Mouse (Mus musculus) embryonic facial prominence, embryonic 10.5 days (tissue): ENCODE data around the gene Chrnb4. TPM values are rescaled to one million over a fixed set of nuclear protein-coding genes. Genes with fewer than 3 reads are reported as not detected.

Source experiments
- DNase-seq: peaks from one replicate; pipeline ENCODE4 v3.0.0-alpha.2; 2017; ENCODE audit warnings: low spot score
- H3K27ac ChIP-seq: fragments of 300-500 bp; sonication (generic); replicated peaks from 2 replicates; pipeline ENCODE4 v1.5.1; 2016; ENCODE audit warnings: mild to moderate bottlenecking
- H3K27me3 ChIP-seq: fragments of 300-500 bp; sonication (generic); replicated peaks from 2 replicates; pipeline ENCODE4 v1.6.1; 2016; ENCODE audit warnings: low read depth, mild to moderate bottlenecking; ENCODE audit not compliant: poor library complexity, severe bottlenecking
- H3K36me3 ChIP-seq: fragments of 300-500 bp; sonication (generic); replicated peaks from 2 replicates; pipeline ENCODE4 v1.6.1; 2016; ENCODE audit warnings: mild to moderate bottlenecking, moderate library complexity
- H3K4me1 ChIP-seq: fragments of 300-500 bp; sonication (generic); 2 replicates; pipeline ENCODE4 v1.6.1; 2016
- H3K4me3 ChIP-seq: fragments of 300-500 bp; sonication (generic); 2 replicates; pipeline ENCODE4 v1.5.1; 2016; ENCODE audit warnings: mild to moderate bottlenecking, moderate library complexity
- H3K9me3 ChIP-seq: fragments of 300-500 bp; sonication (generic); 2 replicates; pipeline ENCODE4 v1.6.1; 2016; ENCODE audit warnings: mild to moderate bottlenecking
- WGBS: fragments of 180-500 bp; shearing (Covaris S2); methylation state at CpG from one replicate; pipeline ENCODE4 v1.1.7; 2016; 5-methylcytosine and 5-hydroxymethylcytosine counted together
- polyA plus RNA-seq: library from polyadenylated mRNA; unstranded; fragments of >200 nt; fragmentation: Nextera tagmentation; extraction: Ambion mirVana; gene quantifications from 2 replicates; pipeline ENCODE4 v1.2.1, GENCODE M21; 2016

Chrnb4 gene
- 1.3 and 1.9 TPM in 2 replicates for polyA plus RNA-seq

- H3K4me1 ChIP-seq = peaks cover 32% of the 10 kb centered on the region
- H3K9me3 ChIP-seq = no peaks in the 10 kb centered on the region
- H3K36me3 ChIP-seq = no peaks in the 10 kb centered on the region
- H3K4me3 ChIP-seq = peak within 1 kb of the TSS; percentile 70
- peak; percentile 58 for DNase-seq
- H3K27ac ChIP-seq = peak within 1 kb of the TSS; percentile 8; the same call in 1 of the 2 replicates
- under 1% methylated on average over 23 of the region's 23 CpGs for WGBS
- peaks cover 34% of the 10 kb centered on the region for H3K27me3 ChIP-seq
Measured at GRCm38 (mm10) chr9:55048211-55048880, at the start of gene Chrnb4. Chrnb4 (minus strand) TSS chr9:55048779.

GRCm38 (mm10) chr9:55096870-55097269 lies 48.3 kb upstream of the Chrnb4 start:
- Histone ChIP-seq H3K27me3 (no peaks in the 10 kb centered on the region), H3K9me3 (no peaks in the 10 kb centered on the region), H3K27ac (no peak overlapping the region), H3K36me3 (no peaks in the 10 kb centered on the region), H3K4me1 (peaks cover 12% of the 10 kb centered on the region; the same call in 1 of the 2 replicates), H3K4me3 (no peak overlapping the region)
- DNase-seq = no peak
- 91% methylated on average over 4 of the region's 4 CpGs for WGBS

DNA sequence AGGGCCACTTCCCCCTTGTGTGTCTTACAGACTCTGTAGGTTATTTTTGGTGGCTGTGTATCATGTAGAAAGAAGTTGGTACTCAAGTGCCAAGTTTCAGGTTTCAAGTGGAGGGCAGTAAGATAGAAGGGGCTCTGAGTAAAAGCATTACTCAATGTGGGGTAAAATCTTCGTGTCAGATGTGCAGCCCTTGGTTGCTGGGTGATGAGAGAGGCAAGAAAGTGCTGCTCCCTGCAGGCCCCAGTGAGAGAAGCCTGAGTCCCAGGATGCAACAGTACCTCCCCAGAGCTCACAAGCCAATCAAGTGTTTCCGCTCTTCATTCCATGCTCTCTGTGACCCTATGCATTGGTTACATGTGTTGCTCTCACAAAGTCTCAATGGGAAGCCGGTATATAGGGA lies 47.5 kb upstream of the Chrnb4 start:
- no peak for DNase-seq
- Histone ChIP-seq H3K9me3 (no peaks in the 10 kb centered on the region), H3K4me3 (no peak overlapping the region), H3K27me3 (no peaks in the 10 kb centered on the region), H3K27ac (no peak overlapping the region), H3K36me3 (no peaks in the 10 kb centered on the region), H3K4me1 (peaks cover 12% of the 10 kb centered on the region)
- 59% methylated on average over 3 of the region's 3 CpGs for WGBS

- WGBS = 29% methylated on average over 5 of the region's 5 CpGs
- Histone ChIP-seq H3K27me3 (no peaks in the 10 kb centered on the region), H3K4me3 (no peak overlapping the region), H3K9me3 (no peaks in the 10 kb centered on the region), H3K27ac (no peak overlapping the region), H3K4me1 (peaks cover 22% of the 10 kb centered on the region), H3K36me3 (no peaks in the 10 kb centered on the region)
- DNase-seq = peak; percentile 60
Measured at GRCm38 (mm10) chr9:55090141-55090540, 41.6 kb upstream of the Chrnb4 start.

GRCm38 (mm10) chr9:55089226-55089625 lies 40.6 kb upstream of the Chrnb4 start:
- H3K27ac ChIP-seq = no peak overlapping the region

GRCm38 (mm10) chr9:55083154-55083913 lies 34.8 kb upstream of the Chrnb4 start:
- H3K27me3 ChIP-seq = 0 out of 2 replicates have a peak, but pooled peaks cover 7% of the 10 kb centered on the region
- H3K4me3 ChIP-seq = no peak overlapping the region
- 18% methylated on average over 7 of the region's 7 CpGs for WGBS
- H3K4me1 ChIP-seq = peaks cover 32% of the 10 kb centered on the region
- no peaks in the 10 kb centered on the region for H3K36me3 ChIP-seq
- DNase-seq = peak; percentile 32
- no peaks in the 10 kb centered on the region for H3K9me3 ChIP-seq
- H3K27ac ChIP-seq = no peak overlapping the region; the same call in 1 of the 2 replicates

More at GRCm38 (mm10) chr9:55089226-55089625, 40.6 kb upstream of the Chrnb4 start:
- Histone ChIP-seq H3K4me1 (peaks cover 22% of the 10 kb centered on the region), H3K9me3 (no peaks in the 10 kb centered on the region), H3K4me3 (no peak overlapping the region), H3K27me3 (no peaks in the 10 kb centered on the region), H3K36me3 (no peaks in the 10 kb centered on the region)
- WGBS = 80% methylated on average over 2 of the region's 2 CpGs
- DNase-seq = no peak

GRCm38 (mm10) chr9:55067965-55068265 lies 19.3 kb upstream of the Chrnb4 start:
- DNase-seq = no peak
- Histone ChIP-seq H3K27ac (peak overlapping the region; percentile 52; the same call in 1 of the 2 replicates), H3K36me3 (no peaks in the 10 kb centered on the region), H3K4me3 (0 out of 2 replicates have a peak overlapping the region, but pooled peaks have one; percentile 2), H3K4me1 (peaks cover 38% of the 10 kb centered on the region), H3K27me3 (peaks cover 12% of the 10 kb centered on the region; the same call in 1 of the 2 replicates), H3K9me3 (no peaks in the 10 kb centered on the region)
- WGBS = 30% methylated on average over 5 of the region's 5 CpGs

DNA sequence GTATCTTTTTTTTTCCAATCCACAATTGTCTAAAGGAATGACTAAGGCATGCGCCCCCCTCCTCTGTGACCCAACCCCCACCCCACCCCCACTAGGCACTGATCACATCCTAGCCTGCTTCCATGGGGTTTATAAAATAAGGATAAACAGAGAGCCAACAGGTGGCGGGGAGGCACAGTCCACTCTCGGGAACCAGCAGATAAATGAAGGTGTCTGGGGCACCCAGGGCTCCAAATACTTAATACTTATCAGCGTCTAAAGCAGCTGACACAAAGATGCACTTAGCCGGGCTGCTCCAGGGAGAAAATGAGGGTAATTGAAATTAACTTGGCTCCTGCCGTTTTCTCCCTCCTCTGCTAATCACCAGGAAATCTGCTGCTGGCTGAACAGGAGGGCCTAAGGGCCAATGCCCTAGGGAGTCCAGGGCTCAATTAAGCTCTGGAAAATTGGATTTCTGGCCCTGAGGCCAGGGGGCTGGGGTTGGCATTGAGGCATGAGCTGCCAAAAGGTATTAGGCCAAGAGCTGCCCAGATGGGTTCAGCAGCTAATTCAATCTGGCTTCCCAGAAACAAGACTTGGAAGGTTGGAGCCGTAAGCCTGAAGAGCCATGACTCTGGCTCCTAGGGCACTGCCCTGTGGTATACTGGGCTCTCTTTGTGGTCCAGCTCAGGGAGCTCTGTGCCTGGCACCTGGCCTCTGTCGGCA lies 18.8 kb upstream of the Chrnb4 start:
- H3K36me3 ChIP-seq = no peaks in the 10 kb centered on the region
- DNase-seq = peak; percentile 83
- H3K27ac ChIP-seq = peak overlapping the region; percentile 52
- peaks cover 38% of the 10 kb centered on the region for H3K4me1 ChIP-seq
- 17% methylated on average over 8 of the region's 8 CpGs for WGBS
- no peaks in the 10 kb centered on the region for H3K9me3 ChIP-seq
- 0 out of 2 replicates have a peak overlapping the region, but pooled peaks have one; percentile 2 for H3K4me3 ChIP-seq
- peaks cover 12% of the 10 kb centered on the region; the same call in 1 of the 2 replicates for H3K27me3 ChIP-seq

DNA sequence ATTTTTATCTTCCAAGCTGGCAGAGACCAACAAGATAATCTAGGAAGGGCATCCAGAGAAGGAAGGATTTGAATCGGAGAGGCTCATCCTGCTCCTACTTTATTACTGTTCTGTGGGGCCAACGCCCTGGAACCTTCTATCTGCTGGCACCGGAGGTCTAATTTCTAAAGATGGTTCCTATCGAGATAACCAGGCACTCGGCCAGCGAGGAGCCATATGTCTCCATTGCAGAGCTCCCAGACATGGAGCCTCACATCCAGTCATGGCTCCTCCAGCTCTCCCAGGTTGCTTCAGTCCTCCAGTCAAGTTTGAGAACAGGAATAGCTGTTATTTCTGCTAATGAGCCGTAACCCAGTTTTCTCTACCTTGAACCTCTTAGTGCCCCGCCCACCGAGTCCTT lies 16.7 kb upstream of the Chrnb4 start:
- WGBS = 89% methylated on average over 9 of the region's 9 CpGs

DNA sequence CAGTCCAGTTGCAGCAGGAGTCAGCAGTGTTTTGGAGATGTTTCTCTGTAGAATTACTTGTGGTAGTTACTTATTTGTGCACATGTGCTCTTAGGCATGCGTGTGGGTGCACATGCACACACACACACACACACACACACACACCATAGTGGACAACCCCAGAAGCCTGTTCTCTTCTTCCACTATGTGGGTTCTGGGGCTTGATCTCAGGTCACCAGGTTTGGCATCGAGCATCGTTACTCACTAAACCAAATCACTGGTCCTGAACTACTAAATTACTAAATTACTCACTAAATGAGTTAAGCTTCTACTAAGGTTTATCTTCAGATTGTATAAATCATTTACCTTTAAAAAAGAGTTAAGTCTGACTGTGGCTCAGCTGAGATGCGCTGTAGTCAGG lies 9.5 kb upstream of the Chrnb4 start:
- 89% methylated on average over 4 of the region's 4 CpGs for WGBS
- Histone ChIP-seq H3K9me3 (no peaks in the 10 kb centered on the region), H3K27me3 (0 out of 2 replicates have a peak, but pooled peaks cover 13% of the 10 kb centered on the region), H3K4me1 (0 out of 2 replicates have a peak, but pooled peaks cover 8% of the 10 kb centered on the region), H3K4me3 (no peak overlapping the region), H3K27ac (no peak overlapping the region), H3K36me3 (no peaks in the 10 kb centered on the region)
- no peak for DNase-seq

More for the DNA sequence above, 16.7 kb upstream of the Chrnb4 start:
- Histone ChIP-seq H3K27ac (no peak overlapping the region), H3K36me3 (no peaks in the 10 kb centered on the region), H3K27me3 (peaks cover 21% of the 10 kb centered on the region; the same call in 1 of the 2 replicates), H3K4me1 (peaks cover 38% of the 10 kb centered on the region), H3K9me3 (no peaks in the 10 kb centered on the region), H3K4me3 (no peak overlapping the region)
- no peak for DNase-seq

GRCm38 (mm10) chr9:55055386-55055930 lies 6.9 kb upstream of the Chrnb4 start:
- H3K4me3 ChIP-seq = no peak overlapping the region
- H3K9me3 ChIP-seq = no peaks in the 10 kb centered on the region
- no peak for DNase-seq
- WGBS = 76% methylated on average over 2 of the region's 2 CpGs
- H3K4me1 ChIP-seq = 0 out of 2 replicates have a peak, but pooled peaks cover 8% of the 10 kb centered on the region
- no peak overlapping the region for H3K27ac ChIP-seq
- H3K27me3 ChIP-seq = 0 out of 2 replicates have a peak, but pooled peaks cover 4% of the 10 kb centered on the region
- H3K36me3 ChIP-seq = no peaks in the 10 kb centered on the region

DNA sequence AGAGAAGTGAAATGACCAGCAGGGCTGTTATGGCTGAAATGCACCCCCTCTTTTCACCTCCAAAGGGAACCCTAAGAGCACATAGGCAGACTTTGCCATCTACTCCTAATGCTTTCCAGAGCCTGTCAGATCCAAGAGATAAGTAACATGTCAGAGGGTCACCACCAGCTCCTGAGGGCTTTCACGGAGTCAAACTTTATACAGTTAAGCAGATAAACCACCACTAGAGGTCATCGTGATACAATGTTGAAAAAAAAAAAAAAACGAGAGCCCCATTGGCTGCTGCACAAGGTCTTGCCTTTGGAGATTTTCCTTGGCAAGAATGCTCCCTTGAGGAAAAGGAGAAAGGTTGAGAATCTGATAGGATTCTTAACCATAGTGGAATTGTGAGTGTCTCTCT lies 1.8 kb downstream of the Chrnb4 start:
- Histone ChIP-seq H3K27ac (no peak overlapping the region), H3K4me1 (peaks cover 32% of the 10 kb centered on the region), H3K4me3 (no peak overlapping the region), H3K36me3 (no peaks in the 10 kb centered on the region), H3K27me3 (peaks cover 41% of the 10 kb centered on the region), H3K9me3 (no peaks in the 10 kb centered on the region)
- under 1% methylated on average over 3 of the region's 3 CpGs for WGBS
- peak; percentile 12 for DNase-seq
